Mouse (Mus musculus) gastrocnemius, postnatal 25 days (tissue): ENCODE results near the gene Lrig3. TPM values are rescaled to one million over a fixed set of nuclear protein-coding genes. Genes with fewer than 3 reads are reported as not detected.
A peak's percentile ranks its signal among the peaks of the same experiment; 100 is the strongest.

Source experiments
- DNase-seq: peaks from one replicate; pipeline ENCODE4 v3.0.0; 2022
- long read RNA-seq, 2 experiments: library from polyadenylated mRNA; stranded (forward); transcript quantifications; one replicate each; pipeline ENCODE4 v2.0.0; 2021
- total RNA-seq, 2 experiments: library from RNA; stranded (reverse); gene quantifications; 1 replicate in 1 of 2; 2 replicates in 1 of 2; pipeline ENCODE4 v1.2.3; 2021

Gene Lrig3
- total RNA-seq, result 1 to 10 TPM; 3.5 to 5.5 TPM
- long read RNA-seq, experiment 1, result 0 reads
- long read RNA-seq, experiment 2, full-length matches to known transcripts, result 2 of 3 reads
- long read RNA-seq, experiment 2, partial matches to known transcripts, result 1 of 3 reads
- long read RNA-seq, experiment 2, other reads (novel, unspliced or antisense), result 0 of 3 reads

GRCm38 (mm10) chr10:125965968-125966480, at the start of gene Lrig3:
Gene Lrig3, plus strand, starts transcription at chr10:125966168.
- DNase-seq, result peak; percentile 88

GRCm38 (mm10) chr10:125916781-125917180, 49.2 kb upstream of the Lrig3 start:
- DNase-seq, result no peak

GRCm38 (mm10) chr10:125917436-125917871, 48.5 kb upstream of the Lrig3 start:
- no peak for DNase-seq

- no peak for DNase-seq
Observed at GRCm38 (mm10) chr10:125918994-125919393, 47.0 kb upstream of the Lrig3 start.

DNA sequence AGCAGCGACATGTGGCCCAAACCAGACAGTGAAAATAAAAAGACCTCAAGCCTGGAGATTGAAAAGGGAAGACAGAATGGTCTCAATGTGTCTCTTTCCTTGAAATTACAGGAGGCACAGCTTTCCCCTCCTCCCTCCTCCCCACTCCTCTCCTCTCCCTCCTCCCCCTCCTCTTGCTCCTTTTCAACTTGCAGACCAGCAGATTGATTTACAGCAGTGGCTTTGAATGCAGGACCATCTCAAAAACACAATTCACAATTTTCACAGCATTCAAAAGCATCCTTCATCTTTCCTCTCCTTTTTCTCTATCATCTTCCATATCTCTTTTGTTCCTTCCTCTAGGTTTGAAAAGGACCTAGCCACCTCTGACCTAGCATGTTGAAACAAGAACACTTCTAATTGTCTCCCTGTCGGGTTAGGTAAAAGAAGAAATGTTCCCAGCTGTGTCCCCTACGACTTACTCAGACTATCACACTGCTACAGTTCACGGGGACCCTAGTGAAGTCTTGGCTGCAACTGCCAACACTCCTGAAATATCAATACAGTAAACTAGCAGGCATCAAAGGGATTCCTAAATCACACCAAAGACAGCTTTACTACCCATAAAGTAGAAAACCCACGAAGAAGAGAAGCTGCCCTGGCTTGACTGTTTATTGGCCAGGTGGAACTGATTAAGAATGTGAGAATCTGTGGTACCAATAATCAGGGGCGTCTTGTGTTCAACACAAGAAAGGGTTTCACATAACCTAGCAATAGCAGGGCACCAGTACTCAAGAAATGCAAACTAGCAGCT, 44.1 kb upstream of the Lrig3 start:
- no peak for DNase-seq

DNA sequence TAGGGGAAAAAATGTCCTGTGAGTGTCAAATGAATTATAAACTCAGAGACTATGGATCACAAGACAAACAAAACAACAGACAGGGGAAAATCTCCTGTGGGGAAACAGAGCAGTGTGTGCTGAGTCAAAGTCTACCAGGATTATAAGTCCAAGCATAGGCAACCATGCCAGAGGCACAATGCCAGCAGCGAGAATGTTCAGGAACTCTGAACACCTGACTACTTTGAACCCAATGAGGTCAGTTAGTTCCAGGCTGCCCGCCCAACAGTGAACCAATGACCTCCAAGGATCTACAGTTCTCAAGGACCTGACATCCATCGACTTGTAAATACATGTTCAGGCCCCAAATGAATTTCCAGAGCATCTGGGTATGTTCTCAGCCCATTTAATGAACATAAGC, 36.0 kb upstream of the Lrig3 start:
- DNase-seq, result no peak

- DNase-seq, result no peak
Observed at GRCm38 (mm10) chr10:125933388-125933787, 32.6 kb upstream of the Lrig3 start.

DNA sequence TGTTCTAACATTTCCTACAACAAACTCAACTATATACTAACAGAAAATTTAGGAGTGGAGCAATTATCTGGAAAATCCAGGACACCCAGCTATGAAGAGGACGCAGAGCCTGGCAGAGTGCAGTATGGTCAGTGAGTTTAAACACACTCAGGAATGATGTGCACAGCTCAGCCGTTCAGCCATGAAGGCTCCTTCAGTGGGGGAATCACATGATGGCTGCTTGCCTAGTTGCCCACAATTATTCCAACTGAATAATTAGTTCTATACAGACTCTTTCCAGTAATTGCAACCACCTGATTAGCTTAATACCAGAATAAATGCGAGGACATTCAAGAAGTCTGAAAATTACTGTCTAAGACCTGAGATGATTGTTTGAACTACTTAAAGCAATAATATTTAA, 31.9 kb upstream of the Lrig3 start:
- no peak for DNase-seq

DNA sequence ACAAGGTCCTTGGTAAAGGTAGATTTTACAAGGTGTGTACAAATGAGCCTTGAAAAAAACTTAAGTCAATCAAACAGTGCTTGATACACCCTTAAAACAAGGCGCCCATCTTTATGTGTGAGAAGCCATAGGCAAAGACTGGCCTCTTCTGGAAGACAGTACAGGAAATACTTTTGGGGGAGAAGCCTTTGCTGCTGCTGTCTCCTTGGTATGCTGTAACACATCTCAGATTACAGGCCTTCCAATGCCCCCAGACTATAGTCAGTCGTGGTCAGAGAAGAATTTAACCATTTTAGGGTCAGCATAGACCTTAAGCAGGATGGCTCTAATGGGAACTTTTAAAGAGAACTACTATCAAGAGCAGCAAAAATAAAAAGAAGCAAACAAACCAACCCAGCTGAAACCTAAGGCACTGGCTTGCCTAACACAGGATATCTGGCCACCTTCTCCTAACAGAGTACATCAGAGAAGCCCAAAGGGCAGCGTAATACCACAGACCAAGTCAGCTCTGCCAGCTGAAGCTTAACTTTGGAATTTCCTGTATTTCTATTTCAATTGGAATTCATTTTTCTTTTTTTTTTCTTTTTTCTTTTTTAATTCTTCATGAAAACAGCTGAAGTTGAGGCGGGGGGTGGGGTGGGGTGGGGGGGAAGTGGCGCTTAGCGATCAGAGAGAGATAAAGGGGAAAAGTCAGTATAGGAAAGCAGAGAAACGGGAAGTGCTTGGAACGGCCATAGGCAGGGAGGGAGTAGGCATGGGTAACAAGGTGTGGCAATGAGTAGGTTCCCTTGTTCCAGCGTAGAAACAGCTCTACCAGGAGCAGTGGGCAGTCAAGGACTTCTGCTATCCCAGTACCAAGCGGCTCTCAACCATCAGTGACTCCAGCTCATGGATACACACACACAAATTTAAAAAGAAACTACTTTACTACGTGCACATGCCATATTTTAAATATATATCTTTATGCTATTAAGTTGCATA, 28.2 kb upstream of the Lrig3 start:
- DNase-seq, result no peak

DNA sequence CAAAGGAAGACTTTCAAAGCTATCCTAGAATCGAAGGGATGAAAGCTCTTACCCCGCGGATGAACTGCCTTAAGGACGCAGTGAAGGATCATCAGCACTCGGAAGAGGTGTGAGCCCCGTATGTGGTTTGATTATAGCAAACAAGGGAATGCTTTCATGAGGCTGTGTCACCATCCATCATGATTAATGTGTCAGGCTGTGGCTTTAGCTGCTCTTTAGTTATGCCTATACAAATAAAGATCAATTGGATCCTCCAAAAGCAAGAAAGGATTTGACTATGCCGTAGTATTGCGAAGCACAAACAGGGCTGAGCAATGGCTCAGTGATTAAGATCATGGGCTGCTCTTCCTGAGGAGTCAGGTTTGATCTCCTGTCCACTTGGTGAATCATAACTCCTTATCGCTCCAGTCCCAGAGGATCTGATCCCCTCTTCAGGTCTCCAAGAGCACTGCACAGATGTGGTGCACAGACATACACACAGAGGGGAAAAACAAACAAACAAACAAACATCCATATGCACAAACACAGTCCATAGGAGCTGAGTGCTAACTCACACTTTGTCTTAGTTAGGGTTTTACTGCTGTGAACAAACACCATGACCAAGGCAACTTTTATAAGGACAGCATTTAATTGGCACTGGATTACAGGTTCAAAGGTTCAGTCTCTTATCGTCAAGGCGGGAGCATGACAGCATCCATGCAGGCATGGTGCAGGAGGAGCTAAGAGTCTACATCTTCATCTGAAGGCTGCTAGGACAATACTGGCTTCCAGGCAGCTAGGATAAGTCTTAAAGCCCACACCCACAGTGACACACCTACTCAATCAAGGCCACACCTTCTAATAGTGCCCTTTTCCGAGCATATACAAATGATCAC, 27.2 kb upstream of the Lrig3 start:
- no peak for DNase-seq

DNA sequence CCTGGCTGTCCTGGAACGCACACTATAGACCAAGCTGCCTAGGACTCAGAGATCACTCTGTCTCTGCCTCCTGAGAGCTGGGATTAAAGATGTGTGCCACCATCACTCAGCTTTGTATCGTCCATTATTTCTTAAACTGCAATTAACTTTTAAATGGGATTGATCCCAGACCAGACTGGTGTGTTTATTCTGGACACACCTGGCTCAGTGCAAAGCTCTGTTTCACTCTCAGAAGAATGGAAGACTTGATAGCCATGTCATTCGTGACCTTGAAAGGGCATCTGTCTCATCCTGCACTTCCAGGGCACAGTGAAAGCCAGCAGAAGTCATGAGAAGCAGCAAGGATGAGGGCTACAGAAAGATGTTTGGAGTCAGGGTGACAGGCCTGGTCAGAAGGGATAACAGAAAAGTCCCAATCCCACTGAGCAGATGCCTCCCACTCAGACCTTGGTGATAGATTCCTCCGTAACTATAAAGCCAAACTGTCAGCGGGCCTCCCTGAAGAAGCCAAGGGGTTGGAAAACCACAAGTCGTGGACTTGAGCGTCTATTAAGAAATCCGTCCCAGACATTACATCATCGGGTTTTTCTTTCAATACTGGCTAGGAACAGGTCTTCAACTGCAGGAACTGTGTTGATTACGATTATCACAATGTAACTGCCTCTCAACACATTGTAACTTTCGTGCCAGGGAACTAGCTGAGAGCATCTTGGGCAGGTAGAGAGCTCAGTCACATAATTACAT, 25.5 kb upstream of the Lrig3 start:
- no peak for DNase-seq

DNA sequence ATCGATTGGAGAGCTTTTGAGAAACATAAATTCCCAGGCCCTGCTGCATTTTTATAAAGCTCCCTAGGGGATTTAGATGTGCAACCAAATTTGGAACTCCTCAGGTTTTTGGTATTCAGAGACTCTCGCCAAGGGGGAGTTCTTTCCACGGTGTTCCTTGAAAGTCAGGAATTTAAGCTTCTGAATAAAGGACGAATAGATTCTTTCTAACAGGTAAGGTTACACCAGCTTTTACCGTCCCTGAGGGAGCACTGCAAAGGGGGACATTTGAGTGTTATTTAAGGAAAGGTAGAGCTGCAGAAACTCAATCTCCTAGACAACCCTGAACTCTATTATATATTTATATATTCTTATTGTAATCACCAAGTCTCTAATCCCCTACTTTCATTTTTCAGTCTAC, 22.9 kb upstream of the Lrig3 start:
- no peak for DNase-seq

DNA sequence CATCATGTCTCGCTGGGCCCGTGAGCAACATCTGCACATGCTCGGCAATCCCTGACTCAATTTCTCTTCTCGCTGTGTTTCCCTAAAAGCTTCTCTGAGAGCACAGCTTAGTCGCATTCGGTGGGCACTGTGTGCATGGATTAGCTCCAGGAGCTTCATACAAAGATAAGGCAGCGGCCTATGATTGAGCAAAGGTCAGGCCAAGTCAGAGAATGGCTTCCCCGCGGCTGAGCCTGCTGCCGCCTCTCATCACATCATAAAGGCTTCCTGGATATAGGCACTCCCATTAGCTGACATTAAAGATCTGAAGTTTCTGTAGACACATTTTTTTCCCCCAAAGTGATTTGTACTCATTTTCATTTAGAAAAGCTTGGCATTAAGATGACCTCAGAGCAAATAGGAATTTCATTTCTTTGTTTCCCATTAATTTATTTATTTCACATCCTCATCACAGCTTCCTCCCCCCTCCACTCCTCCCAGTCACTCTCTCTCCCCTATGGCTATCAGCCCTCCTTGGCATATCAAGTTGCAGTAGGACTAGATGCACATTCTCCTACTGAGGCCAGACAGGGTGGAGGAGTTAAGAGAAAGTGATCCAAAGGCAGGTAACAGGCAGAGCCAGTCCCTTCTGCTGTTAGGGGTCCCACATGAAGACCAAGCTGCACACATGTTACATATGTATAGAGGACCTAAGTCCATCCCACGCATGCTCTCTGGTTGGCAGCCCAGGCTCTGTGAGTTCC, 21.0 kb upstream of the Lrig3 start:
- DNase-seq, result no peak

DNA sequence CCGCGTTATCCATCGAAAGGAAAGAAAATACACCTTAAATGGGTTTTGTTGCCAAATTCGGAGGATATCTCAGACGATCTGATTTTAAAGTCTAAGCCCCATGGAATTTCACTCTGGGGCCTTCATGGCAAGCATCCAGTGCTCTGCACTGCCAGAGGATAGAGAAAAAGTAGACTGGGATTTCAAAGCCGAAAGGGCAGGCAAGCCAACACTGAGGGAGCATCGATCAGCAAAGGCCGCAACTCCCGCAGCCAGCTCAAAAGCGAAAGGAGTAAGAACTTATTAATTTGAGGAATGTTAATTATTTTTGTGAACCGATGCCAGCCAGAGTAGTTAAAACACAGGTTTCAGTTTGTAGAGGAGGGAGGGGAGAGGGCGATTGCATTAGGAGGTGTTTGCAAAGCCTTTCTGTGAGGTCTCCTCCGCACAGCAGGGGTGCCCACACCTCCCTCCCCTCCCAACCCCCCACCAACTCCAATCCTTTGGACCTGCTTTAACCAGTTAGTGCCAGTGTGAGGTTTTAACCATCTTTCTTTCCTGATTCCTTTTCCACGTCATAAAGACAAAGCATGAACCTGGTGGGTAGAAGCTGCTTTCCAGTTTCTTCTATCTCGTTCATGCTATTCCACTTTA, 17.0 kb upstream of the Lrig3 start:
- peak; percentile 9 for DNase-seq

- no peak for DNase-seq
Observed at GRCm38 (mm10) chr10:125951633-125952032, 14.3 kb upstream of the Lrig3 start.

DNA sequence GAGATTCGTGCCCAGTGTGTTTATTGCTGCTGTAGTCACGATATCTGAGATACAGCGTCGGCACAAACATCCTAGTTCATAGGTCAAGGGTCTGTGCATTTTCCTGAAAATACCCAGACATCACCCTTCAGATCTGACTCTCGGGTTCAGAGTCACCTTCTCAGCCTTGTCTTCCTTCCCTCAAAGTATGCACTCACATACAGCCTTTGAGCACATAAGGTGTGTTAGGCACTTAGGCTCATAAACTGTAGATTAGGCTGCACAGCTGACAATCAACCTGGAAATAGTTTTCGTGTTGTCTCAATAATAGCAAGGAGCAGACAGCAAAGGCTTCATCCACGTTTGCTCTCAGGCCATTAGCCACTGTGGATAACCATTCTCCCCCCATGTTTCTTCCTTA, 11.6 kb upstream of the Lrig3 start:
- DNase-seq, result no peak

GRCm38 (mm10) chr10:125954747-125955530, 11.0 kb upstream of the Lrig3 start:
- DNase-seq, result no peak

DNA sequence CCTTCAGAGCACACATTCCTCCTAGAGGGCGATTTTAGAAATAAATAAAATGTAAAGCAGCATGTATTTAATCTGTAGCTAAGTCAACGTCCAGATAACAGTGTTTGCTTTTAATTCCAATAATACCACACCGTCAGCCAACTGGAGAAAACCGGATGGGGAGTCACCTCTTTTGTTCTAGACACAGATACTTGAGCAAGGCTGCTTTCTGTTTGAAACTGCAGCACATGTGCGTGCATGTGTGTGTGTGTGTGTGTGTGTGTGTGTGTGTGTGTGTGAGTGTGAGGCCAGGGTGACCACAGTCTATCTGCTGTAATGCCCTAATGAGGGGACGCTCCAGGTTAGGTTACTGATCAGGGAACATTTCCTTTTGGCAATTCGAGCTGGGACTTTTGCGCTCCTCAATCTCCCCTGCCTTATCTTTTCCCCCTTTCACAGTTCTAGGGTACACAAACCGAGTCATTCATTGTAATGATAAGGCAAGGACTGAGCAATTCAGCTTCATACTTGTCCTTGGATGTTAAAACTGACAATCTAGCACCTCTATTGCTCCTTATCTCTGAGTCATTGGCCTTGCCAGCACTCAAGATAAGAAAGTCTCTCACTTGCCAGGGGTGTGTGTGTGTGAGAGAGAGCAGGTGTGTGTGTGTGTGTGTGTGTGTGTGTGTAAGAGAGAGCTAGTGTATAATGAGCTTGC, 4.4 kb upstream of the Lrig3 start:
- DNase-seq, result no peak
